Mouse (Mus musculus) C2C12 (cell line): ENCODE data around the gene Arhgap6. TPM values are rescaled to one million over a fixed set of nuclear protein-coding genes. Genes with fewer than 3 reads are reported as not detected.

Source experiments
- H3K27me3 ChIP-seq: one replicate; pipeline ENCODE4 v1.6.1; 2011; ENCODE audit not compliant: control insufficient read depth, insufficient read depth, insufficient read length
- H3K36me3 ChIP-seq: one replicate; pipeline ENCODE4 v1.6.1; 2011; ENCODE audit not compliant: control insufficient read depth, insufficient read depth
- H3K4me3 ChIP-seq: one replicate; pipeline ENCODE4 v1.5.1; 2011; ENCODE audit warnings: mild to moderate bottlenecking, control low read depth; ENCODE audit not compliant: poor library complexity, insufficient read depth, severe bottlenecking
- H3K79me2 ChIP-seq: one replicate; pipeline ENCODE4 v1.6.1; 2011; ENCODE audit not compliant: control insufficient read depth, insufficient read depth
- H3K79me3 ChIP-seq: one replicate; pipeline ENCODE4 v1.6.1; 2011; ENCODE audit warnings: low read depth, control low read depth
- H3ac ChIP-seq: one replicate; pipeline ENCODE3; 2011; ENCODE audit warnings: low read depth; ENCODE audit not compliant: control insufficient read depth, insufficient read length
- CEBPB ChIP-seq: IDR thresholded peaks from one replicate; pipeline ENCODE4 v1.6.1; 2011; ENCODE audit warnings: low read depth, mild to moderate bottlenecking, control low read depth, moderate library complexity
- CTCF ChIP-seq: IDR thresholded peaks from one replicate; pipeline ENCODE4 v1.5.1; 2011; ENCODE audit not compliant: control insufficient read depth, insufficient read depth, insufficient read length
- FOSL1 ChIP-seq: IDR thresholded peaks from one replicate; pipeline ENCODE4 v1.8.0; 2011; ENCODE audit warnings: mild to moderate bottlenecking, low read length; ENCODE audit not compliant: poor library complexity, insufficient read depth, severe bottlenecking
- MAX ChIP-seq: IDR thresholded peaks from one replicate; pipeline ENCODE4 v1.6.1; 2011; ENCODE audit warnings: mild to moderate bottlenecking, control low read depth
- MYOD1 ChIP-seq: IDR thresholded peaks from one replicate; pipeline ENCODE4 v1.6.1; 2011; ENCODE audit warnings: low read depth; ENCODE audit not compliant: control insufficient read depth, insufficient read length
- MYOG ChIP-seq: IDR thresholded peaks from one replicate; pipeline ENCODE4 v1.6.1; 2011; ENCODE audit not compliant: control insufficient read depth, insufficient read length; ENCODE audit errors: extremely low read depth
- USF1 ChIP-seq: IDR thresholded peaks from one replicate; pipeline ENCODE4 v1.6.1; 2011; ENCODE audit warnings: low read depth, mild to moderate bottlenecking, control low read depth, moderate library complexity
- polyA plus RNA-seq: library from polyadenylated mRNA; unstranded; fragments of >200 nt; fragmentation: generic; extraction: Trizol; gene quantifications from one replicate; pipeline ENCODE4 v1.2.1, GENCODE M21; 2012; ENCODE audit warnings: missing spikeins

Arhgap6 gene
- polyA plus RNA-seq, 1 experiment: 0.27 TPM

GRCm38 (mm10) chrX:169325929-169326595, 531.2 kb downstream of the Arhgap6 start:
- Histone ChIP-seq H3ac (no peak overlapping the region), H3K79me2 (no peaks in the 10 kb centered on the region), H3K27me3 (no peaks in the 10 kb centered on the region), H3K79me3 (no peaks in the 10 kb centered on the region), H3K4me3 (no peak overlapping the region), H3K36me3 (no peaks in the 10 kb centered on the region)
- no peak for TF ChIP-seq FOSL1
- TF ChIP-seq USF1: no peak
- TF ChIP-seq CTCF: no peak
- no peak for TF ChIP-seq CEBPB
- TF ChIP-seq MYOG: no peak
- TF ChIP-seq MAX: no peak
- no peak for TF ChIP-seq MYOD1

GRCm38 (mm10) chrX:169332264-169332663, 537.4 kb downstream of the Arhgap6 start:
- Histone ChIP-seq H3K27me3 (no peaks in the 10 kb centered on the region), H3K79me2 (no peaks in the 10 kb centered on the region), H3K4me3 (no peak overlapping the region), H3K79me3 (no peaks in the 10 kb centered on the region), H3K36me3 (no peaks in the 10 kb centered on the region), H3ac (no peak overlapping the region)
- no peak for TF ChIP-seq CTCF
- TF ChIP-seq MYOD1: no peak
- TF ChIP-seq CEBPB: no peak
- TF ChIP-seq MYOG: no peak
- TF ChIP-seq MAX: no peak
- no peak for TF ChIP-seq USF1
- no peak for TF ChIP-seq FOSL1

- Histone ChIP-seq H3ac (no peak overlapping the region), H3K79me3 (no peaks in the 10 kb centered on the region), H3K36me3 (no peaks in the 10 kb centered on the region), H3K27me3 (no peaks in the 10 kb centered on the region), H3K79me2 (no peaks in the 10 kb centered on the region), H3K4me3 (no peak overlapping the region)
- TF ChIP-seq FOSL1 (no peak), CTCF (no peak)
Measured at GRCm38 (mm10) chrX:169337559-169337958, 542.7 kb downstream of the Arhgap6 start.

GRCm38 (mm10) chrX:169338213-169338612, 543.3 kb downstream of the Arhgap6 start:
- H3K4me3 ChIP-seq: no peak overlapping the region
- H3K79me2 ChIP-seq: no peaks in the 10 kb centered on the region
- H3ac ChIP-seq: no peak overlapping the region
- H3K79me3 ChIP-seq: no peaks in the 10 kb centered on the region
- no peak for TF ChIP-seq MAX
- H3K36me3 ChIP-seq: no peaks in the 10 kb centered on the region
- no peaks in the 10 kb centered on the region for H3K27me3 ChIP-seq

Other genes with a start within 250 kb of the Arhgap6 start
- gene Frmpd4, start 217.9 kb upstream of the Arhgap6 start, polyA plus RNA-seq: 0.04 TPM
- 17.6 TPM for gene Msl3, start 121.2 kb upstream of the Arhgap6 start, polyA plus RNA-seq